In genomic region chr1:106204350-106204749, GRCm38 (mm10) we compare ENCODE assay signal across 10 mouse cellular contexts. TPM values are rescaled to one million over a fixed set of nuclear protein-coding genes. Genes with fewer than 3 reads are reported as not detected.
A peak's percentile ranks its signal among the peaks of the same experiment; 100 is the strongest.
DNase-seq lines count a peak whose midpoint lies in the region; ATAC-seq and TF ChIP-seq lines count a peak whose summit lies in the region.
"Had no signal": no experiment of that assay in that cellular context is flagged by ENCODE, and none has a peak within 500 bp of the region (broad histone marks: within the 10 kb centered on the region; RNA-seq: fewer than 3 reads in every experiment).

No protein-coding gene starts in this region.

- no peak for TF ChIP-seq CTCF in lung, embryonic 14.5 days (IDR thresholded peaks at IDR 0.05; ENCODE audit: low read depth)
- TF ChIP-seq CTCF in lung, adult 2 months (IDR thresholded peaks at IDR 0.05; ENCODE audit: insufficient read depth, low read length) = no peak
- no peak for TF ChIP-seq CTCF in heart, postnatal 0 days (IDR thresholded peaks at IDR 0.05; ENCODE audit: low read depth)

- H3K27me3 ChIP-seq in embryonic facial prominence, embryonic 11.5 days (ENCODE audit: control insufficient read depth, insufficient read depth, low read length) = no peaks in the 10 kb centered on the region
- H3K27me3 ChIP-seq in embryonic facial prominence, embryonic 10.5 days (replicated peaks; ENCODE audit: low read depth, poor library complexity, severe bottlenecking) = no peaks in the 10 kb centered on the region
- no peaks in the 10 kb centered on the region for H3K27me3 ChIP-seq in lung, embryonic 14.5 days (ENCODE audit: insufficient read depth, low read length)
- H3K27me3 ChIP-seq in heart, postnatal 0 days (ENCODE audit: control insufficient read depth, insufficient read depth, low read length) = no peaks in the 10 kb centered on the region
- H3K27me3 ChIP-seq in stomach, embryonic 15.5 days (replicated peaks) = no peaks in the 10 kb centered on the region

- no peak overlapping the region for H3K4me2 ChIP-seq in embryonic facial prominence, embryonic 11.5 days (ENCODE audit: low read depth, low read length)
- H3K4me2 ChIP-seq in lung, embryonic 14.5 days = peak overlapping the region; percentile 31
- peak overlapping the region; percentile 54 for H3K4me2 ChIP-seq in heart, postnatal 0 days (ENCODE audit: low read depth, low read length)
- no peak overlapping the region for H3K4me2 ChIP-seq in stomach, embryonic 15.5 days

- DNase-seq in embryonic facial prominence, embryonic 11.5 days (ENCODE audit: low spot score) = peak; percentile 22
- DNase-seq in embryonic facial prominence, embryonic 10.5 days (ENCODE audit: low spot score) = no peak
- DNase-seq in lung, embryonic 14.5 days = peak; percentile 78
- no peak for DNase-seq in lung, adult 2 months
- DNase-seq in heart, postnatal 0 days (ENCODE audit: low spot score) = peak; percentile 95
- no peak for DNase-seq in ovary, adult 18-20 months (ENCODE audit: low spot score)
- DNase-seq in layer of hippocampus, postnatal 10 days (ENCODE audit: low spot score in 2 of 2) = no peak
- DNase-seq: B cell, adult 2 months; gastrocnemius, postnatal 14 days had no signal

- no peak overlapping the region for H3K27ac ChIP-seq in embryonic facial prominence, embryonic 11.5 days (replicated peaks; ENCODE audit: low read depth, low read length)
- H3K27ac ChIP-seq in embryonic facial prominence, embryonic 10.5 days (replicated peaks) = no peak overlapping the region
- H3K27ac ChIP-seq in lung, embryonic 14.5 days (ENCODE audit: low read depth) = peak overlapping the region; percentile 10; the same call in 1 of the 2 replicates
- peak overlapping the region; percentile 86 for H3K27ac ChIP-seq in heart, postnatal 0 days (ENCODE audit: low read depth)
- no peak overlapping the region for H3K27ac ChIP-seq in stomach, embryonic 15.5 days

- no peaks in the 10 kb centered on the region for H3K4me1 ChIP-seq in embryonic facial prominence, embryonic 11.5 days (ENCODE audit: control insufficient read depth, insufficient read depth, low read length)
- peaks cover 50% of the 10 kb centered on the region for H3K4me1 ChIP-seq in embryonic facial prominence, embryonic 10.5 days
- peaks cover 11% of the 10 kb centered on the region for H3K4me1 ChIP-seq in lung, embryonic 14.5 days (ENCODE audit: insufficient read depth)
- H3K4me1 ChIP-seq in lung, adult 2 months (ENCODE audit: control insufficient read depth, insufficient read depth, low read length) = peaks cover 22% of the 10 kb centered on the region
- H3K4me1 ChIP-seq in heart, postnatal 0 days (ENCODE audit: control insufficient read depth, insufficient read depth) = peaks cover 69% of the 10 kb centered on the region
- no peaks in the 10 kb centered on the region for H3K4me1 ChIP-seq in stomach, embryonic 15.5 days

- 51% methylated on average over 3 of the region's 3 CpGs for WGBS in embryonic facial prominence, embryonic 11.5 days
- WGBS in embryonic facial prominence, embryonic 10.5 days = 56% methylated on average over 3 of the region's 3 CpGs
- WGBS in lung, embryonic 14.5 days = 28% methylated on average over 3 of the region's 3 CpGs
- 44% methylated on average over 3 of the region's 3 CpGs for WGBS in lung, adult 2 months
- 20% methylated on average over 3 of the region's 3 CpGs for WGBS in heart, postnatal 0 days
- 26% methylated on average over 3 of the region's 3 CpGs for WGBS in stomach, embryonic 15.5 days

- H3K9me3 ChIP-seq in embryonic facial prominence, embryonic 11.5 days (replicated peaks; ENCODE audit: control insufficient read depth, low read length) = no peaks in the 10 kb centered on the region
- H3K9me3 ChIP-seq in embryonic facial prominence, embryonic 10.5 days = no peaks in the 10 kb centered on the region
- H3K9me3 ChIP-seq in lung, embryonic 14.5 days (ENCODE audit: low read depth, low read length) = no peaks in the 10 kb centered on the region
- no peaks in the 10 kb centered on the region for H3K9me3 ChIP-seq in heart, postnatal 0 days (replicated peaks; ENCODE audit: control insufficient read depth, low read length)
- H3K9me3 ChIP-seq in stomach, embryonic 15.5 days = no peaks in the 10 kb centered on the region

- TF ChIP-seq POLR2A in lung, adult 2 months (IDR thresholded peaks at IDR 0.05; ENCODE audit: borderline replicate concordance, extremely low read depth, low read depth, low read length) = no peak

- H3K9ac ChIP-seq in embryonic facial prominence, embryonic 11.5 days (replicated peaks; ENCODE audit: low read length) = no peak overlapping the region
- H3K9ac ChIP-seq in lung, embryonic 14.5 days = no peak overlapping the region
- H3K9ac ChIP-seq in heart, postnatal 0 days (replicated peaks; ENCODE audit: low read depth, low read length) = no peak overlapping the region
- no peak overlapping the region for H3K9ac ChIP-seq in stomach, embryonic 15.5 days

- H3K4me3 ChIP-seq in embryonic facial prominence, embryonic 11.5 days (ENCODE audit: low read depth, low read length) = no peak overlapping the region
- H3K4me3 ChIP-seq in embryonic facial prominence, embryonic 10.5 days = no peak overlapping the region
- no peak overlapping the region for H3K4me3 ChIP-seq in lung, embryonic 14.5 days (ENCODE audit: low read depth, low read length)
- H3K4me3 ChIP-seq in lung, adult 2 months (replicated peaks; ENCODE audit: extremely low read depth, low read depth, low read length) = no peak overlapping the region
- 0 out of 2 replicates have a peak overlapping the region, but pooled peaks have one; percentile 22 for H3K4me3 ChIP-seq in heart, postnatal 0 days (ENCODE audit: low read depth, low read length)
- H3K4me3 ChIP-seq in stomach, embryonic 15.5 days (replicated peaks) = no peak overlapping the region

- H3K36me3 ChIP-seq in embryonic facial prominence, embryonic 11.5 days (replicated peaks; ENCODE audit: control insufficient read depth, insufficient read depth, low read depth, low read length) = no peaks in the 10 kb centered on the region
- no peaks in the 10 kb centered on the region for H3K36me3 ChIP-seq in embryonic facial prominence, embryonic 10.5 days (replicated peaks)
- H3K36me3 ChIP-seq in lung, embryonic 14.5 days (ENCODE audit: insufficient read depth) = no peaks in the 10 kb centered on the region
- H3K36me3 ChIP-seq in heart, postnatal 0 days (replicated peaks; ENCODE audit: control insufficient read depth, insufficient read depth, low read length) = no peaks in the 10 kb centered on the region
- no peaks in the 10 kb centered on the region for H3K36me3 ChIP-seq in stomach, embryonic 15.5 days

- TF ChIP-seq EP300 in heart, postnatal 0 days (IDR thresholded peaks at IDR 0.05; ENCODE audit: low read depth) = 0 out of 2 replicates have a peak, but pooled peaks have one; percentile 51

- ATAC-seq in embryonic facial prominence, embryonic 11.5 days (replicated peaks; ENCODE audit: insufficient number of reproducible peaks, low FRiP score, low TSS enrichment, low read depth) = no peak
- peak; percentile 88 for ATAC-seq in lung, embryonic 14.5 days (ENCODE audit: insufficient read depth)
- peak; percentile 91 for ATAC-seq in heart, postnatal 0 days (ENCODE audit: insufficient read depth, low read depth)
- ATAC-seq in stomach, embryonic 15.5 days (ENCODE audit: insufficient read depth, low FRiP score, low read depth) = peak; percentile 70

RNA-seq across cellular contexts. Expression of gene Phlpp1, which starts 32.8 kb away (rescaled TPM):
- 3.8 and 4.2 TPM in 2 replicates for polyA plus RNA-seq in embryonic facial prominence, embryonic 11.5 days (2014; fragmentation: Nextera tagmentation; extraction: Ambion mirVana)
- polyA plus RNA-seq in embryonic facial prominence, embryonic 10.5 days (2016; fragmentation: Nextera tagmentation; extraction: Ambion mirVana) = 3.7 and 3.8 TPM in 2 replicates
- 3.9 and 4.2 TPM in 2 replicates for polyA plus RNA-seq in lung, embryonic 14.5 days (2014; fragmentation: Nextera tagmentation; extraction: Ambion mirVana)
- 26.8 and 31.3 TPM in 2 replicates for polyA plus RNA-seq in lung, adult 2 months (2012; rRNA removed)
- 15.2 and 17.8 TPM in 2 replicates for total RNA-seq in heart, postnatal 0 days (2014; rRNA removed; ENCODE audit: low replicate concordance)
- 3.5 and 3.9 TPM in 2 replicates for polyA plus RNA-seq in heart, postnatal 0 days (2015; fragmentation: Nextera tagmentation; extraction: Ambion mirVana)
- 3.0 and 3.5 TPM in 2 replicates for polyA plus RNA-seq in stomach, embryonic 15.5 days (2015; fragmentation: Nextera tagmentation; extraction: Ambion mirVana)
- 10 to 100 TPM; 56.4 to 64.3 TPM for total RNA-seq in layer of hippocampus, postnatal 10 days (2021)

Comparison
In these comparisons a context has a peak if more than half of its experiments do, and no peak if none do; other contexts are left out.
1. DNase-seq: peak in embryonic facial prominence, embryonic 11.5 days (single experiment), lung, embryonic 14.5 days (single experiment) and heart, postnatal 0 days (single experiment); none in embryonic facial prominence, embryonic 10.5 days (single experiment), lung, adult 2 months (single experiment), ovary, adult 18-20 months (single experiment) and layer of hippocampus, postnatal 10 days (0 of 2).
2. H3K27ac ChIP-seq: peak in lung, embryonic 14.5 days (single experiment) and heart, postnatal 0 days (single experiment); none in embryonic facial prominence, embryonic 11.5 days (single experiment), embryonic facial prominence, embryonic 10.5 days (single experiment) and stomach, embryonic 15.5 days (single experiment).
3. H3K4me2 ChIP-seq: peak in lung, embryonic 14.5 days (single experiment) and heart, postnatal 0 days (single experiment); none in embryonic facial prominence, embryonic 11.5 days (single experiment) and stomach, embryonic 15.5 days (single experiment).